Mouse (Mus musculus) stomach, embryonic 16.5 days (tissue): ENCODE measurements around the gene Ptger1. TPM values are rescaled to one million over a fixed set of nuclear protein-coding genes. Genes with fewer than 3 reads are reported as not detected.
A peak's percentile ranks its signal among the peaks of the same experiment; 100 is the strongest.

Source experiments
- ATAC-seq: fragments of 200-750 bp; cut with Nextera tagmentation; 2 replicates; pipeline ENCODE4 v1.8.0; 2017; ENCODE audit warnings: moderate number of reproducible peaks, moderate TSS enrichment; ENCODE audit not compliant: insufficient read depth, low FRiP score
- H3K27ac ChIP-seq: fragments of 300-500 bp; sonication (generic); 2 replicates; pipeline ENCODE4 v1.5.1; 2014; ENCODE audit warnings: low read length
- H3K27me3 ChIP-seq: fragments of 300-500 bp; sonication (generic); 2 replicates; pipeline ENCODE4 v1.6.1; 2014; ENCODE audit warnings: low read length, control low read depth, mixed read lengths; ENCODE audit not compliant: control insufficient read depth, insufficient read depth
- H3K36me3 ChIP-seq: fragments of 300-500 bp; sonication (generic); 2 replicates; pipeline ENCODE4 v1.6.1; 2014; ENCODE audit warnings: low read length; ENCODE audit not compliant: control insufficient read depth, insufficient read depth
- H3K4me1 ChIP-seq: fragments of 300-500 bp; sonication (generic); 2 replicates; pipeline ENCODE4 v1.6.1; 2014; ENCODE audit warnings: low read length, control low read depth, mixed read lengths; ENCODE audit not compliant: control insufficient read depth, insufficient read depth
- H3K4me2 ChIP-seq: fragments of 300-500 bp; sonication (generic); 2 replicates; pipeline ENCODE4 v1.6.1; 2014; ENCODE audit warnings: low read depth, low read length, mixed read lengths
- H3K4me3 ChIP-seq: fragments of 300-500 bp; sonication (generic); replicated peaks from 2 replicates; pipeline ENCODE4 v1.5.1; 2014; ENCODE audit warnings: mild to moderate bottlenecking, low read length
- H3K9ac ChIP-seq: fragments of 300-500 bp; sonication (generic); 2 replicates; pipeline ENCODE4 v1.6.1; 2014; ENCODE audit warnings: low read length
- H3K9me3 ChIP-seq: fragments of 300-500 bp; sonication (generic); replicated peaks from 2 replicates; pipeline ENCODE4 v1.6.1; 2016; ENCODE audit warnings: low read length, control low read depth; ENCODE audit not compliant: control insufficient read depth
- WGBS: fragments of 180-500 bp; shearing (Covaris S2); extraction: QIAGEN DNeasy Blood & Tissue Kit; methylation state at CpG from one replicate; pipeline ENCODE4 v1.1.7; 2014; 5-methylcytosine and 5-hydroxymethylcytosine counted together
- polyA plus RNA-seq: library from polyadenylated mRNA; unstranded; fragments of >200 nt; fragmentation: Nextera tagmentation; extraction: Ambion mirVana; gene quantifications from 2 replicates; pipeline ENCODE4 v1.2.1, GENCODE M21; 2015

Gene Ptger1
- polyA plus RNA-seq, 1 experiment from 2014 or later, result 5.7 TPM

DNA sequence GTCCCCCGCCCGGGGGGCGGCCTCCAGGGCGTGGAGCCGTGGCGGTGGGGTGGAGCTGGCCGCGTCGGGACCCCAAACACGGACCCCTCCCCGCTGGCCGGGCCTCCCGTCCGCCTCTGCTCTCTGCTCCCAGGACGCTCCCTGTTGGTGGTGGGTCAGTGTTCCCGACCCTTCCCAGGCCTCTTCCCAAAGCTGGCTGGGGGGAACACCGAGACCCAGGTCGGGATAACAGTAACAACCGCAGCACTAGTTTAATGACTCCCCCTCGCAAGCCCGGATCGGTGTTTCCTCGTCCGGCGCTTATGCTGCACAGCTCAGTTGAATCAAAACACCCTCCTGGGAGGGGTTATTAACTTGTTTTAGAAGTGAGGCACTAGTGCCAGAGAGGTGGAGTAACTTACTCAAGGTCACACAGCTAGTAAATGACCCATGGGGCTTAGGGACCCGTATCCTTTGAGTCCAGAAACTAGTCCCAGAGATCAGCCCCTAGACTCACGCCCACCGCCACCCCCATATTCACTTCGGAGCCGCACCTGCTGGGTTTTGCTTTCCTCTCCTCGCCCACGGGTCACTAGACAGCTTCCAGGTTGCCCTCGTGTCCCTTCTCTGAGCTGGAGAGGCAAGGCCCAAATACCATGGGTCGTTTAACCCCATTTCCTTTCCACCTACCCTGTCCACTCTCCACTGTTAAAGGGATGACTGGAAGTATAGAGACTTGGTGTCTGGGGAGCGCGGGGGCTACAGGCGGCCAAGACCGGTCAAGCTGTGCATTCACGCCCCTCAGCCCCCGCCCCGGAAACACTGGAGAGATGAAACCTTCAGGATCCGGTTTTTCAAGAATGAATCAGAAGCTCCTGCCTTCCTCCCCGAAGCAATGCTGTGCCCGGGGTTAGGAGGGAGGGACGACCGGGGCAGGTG is 13.5 kb upstream of the Ptger1 start:
- H3K27me3 ChIP-seq, result no peaks in the 10 kb centered on the region
- H3K27ac ChIP-seq, result peak overlapping the region; percentile 90
- WGBS, result under 1% methylated on average over 45 of the region's 46 CpGs
- no peaks in the 10 kb centered on the region for H3K9me3 ChIP-seq
- H3K4me2 ChIP-seq, result peak overlapping the region; percentile 83
- H3K4me1 ChIP-seq, result peaks cover 19% of the 10 kb centered on the region
- H3K9ac ChIP-seq, result peak overlapping the region; percentile 93
- peak; percentile 22; the same call in 1 of the 2 replicates for ATAC-seq
- H3K36me3 ChIP-seq, result no peaks in the 10 kb centered on the region
- peak overlapping the region; percentile 91 for H3K4me3 ChIP-seq

DNA sequence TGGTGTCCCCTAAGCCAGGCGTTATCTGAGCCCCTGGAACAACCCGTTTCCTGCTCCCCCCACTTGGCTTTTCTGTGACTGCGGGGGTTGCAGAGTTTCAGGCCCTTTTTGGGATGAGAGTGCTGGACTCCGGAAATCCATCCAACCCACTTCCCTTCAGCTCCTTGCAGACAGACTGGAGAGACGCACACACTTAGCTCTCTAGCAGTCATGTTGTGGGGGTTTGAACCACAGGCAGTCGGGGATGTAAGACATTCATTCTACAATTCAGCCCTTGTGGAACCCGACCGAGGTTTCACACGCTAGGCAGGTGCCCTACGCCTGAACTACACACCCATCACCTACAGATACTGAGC is 12.8 kb upstream of the Ptger1 start:
- ATAC-seq, result no peak
- H3K9ac ChIP-seq, result peak overlapping the region; percentile 93
- H3K36me3 ChIP-seq, result no peaks in the 10 kb centered on the region
- WGBS, result 29% methylated on average over 10 of the region's 10 CpGs
- H3K4me1 ChIP-seq, result peaks cover 19% of the 10 kb centered on the region
- no peaks in the 10 kb centered on the region for H3K9me3 ChIP-seq
- no peaks in the 10 kb centered on the region for H3K27me3 ChIP-seq
- H3K4me2 ChIP-seq, result peak overlapping the region; percentile 83
- H3K27ac ChIP-seq, result peak overlapping the region; percentile 90
- peak overlapping the region; percentile 91 for H3K4me3 ChIP-seq

DNA sequence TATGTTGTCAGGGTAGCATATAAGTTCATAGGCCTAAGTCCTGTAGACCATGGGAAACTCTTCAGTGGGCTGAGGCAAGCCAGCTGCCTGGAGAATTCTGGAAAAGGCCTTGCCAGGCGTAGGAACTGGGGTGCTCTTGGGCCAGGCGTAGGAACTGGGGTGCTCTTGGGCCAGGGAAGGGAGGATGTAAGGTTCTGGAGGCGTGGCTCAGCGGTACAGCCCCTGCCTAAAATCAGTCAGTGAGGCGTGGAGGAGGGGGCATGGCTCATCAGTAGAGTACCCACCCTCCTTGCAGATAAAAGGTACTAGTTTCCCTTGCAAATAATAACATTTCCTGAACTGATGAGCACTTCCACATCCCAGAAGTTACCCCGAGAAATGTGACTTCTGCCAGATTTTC is 11.8 kb upstream of the Ptger1 start:
- Histone ChIP-seq H3K27me3 (no peaks in the 10 kb centered on the region), H3K4me3 (no peak overlapping the region), H3K36me3 (no peaks in the 10 kb centered on the region), H3K9ac (no peak overlapping the region), H3K4me1 (peaks cover 21% of the 10 kb centered on the region), H3K27ac (no peak overlapping the region), H3K9me3 (no peaks in the 10 kb centered on the region), H3K4me2 (no peak overlapping the region)
- ATAC-seq, result no peak
- WGBS, result 94% methylated on average over 6 of the region's 6 CpGs

DNA sequence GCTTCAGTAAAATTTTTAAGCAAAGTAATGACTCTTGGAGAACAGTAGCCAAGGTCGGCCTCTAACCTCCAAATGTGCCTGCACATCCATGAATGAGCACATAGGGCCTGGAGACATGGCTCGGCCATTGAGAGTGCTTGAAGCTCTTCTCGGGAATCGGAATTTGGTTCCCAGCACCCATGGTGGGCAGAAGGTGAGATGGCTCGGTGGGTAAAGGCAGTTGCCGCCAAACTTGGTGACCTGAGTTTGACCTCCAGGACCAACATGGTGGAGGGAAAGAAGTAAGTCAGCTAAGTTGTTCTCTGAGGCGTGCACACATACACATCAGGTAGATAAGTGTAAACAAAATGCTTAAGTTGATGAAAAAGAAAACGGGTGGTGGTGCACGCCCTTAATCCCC is 10.4 kb upstream of the Ptger1 start:
- no peaks in the 10 kb centered on the region for H3K9me3 ChIP-seq
- H3K36me3 ChIP-seq, result no peaks in the 10 kb centered on the region
- H3K9ac ChIP-seq, result no peak overlapping the region
- H3K4me2 ChIP-seq, result no peak overlapping the region
- H3K4me1 ChIP-seq, result peaks cover 33% of the 10 kb centered on the region
- ATAC-seq, result no peak
- H3K27ac ChIP-seq, result no peak overlapping the region
- H3K27me3 ChIP-seq, result no peaks in the 10 kb centered on the region
- H3K4me3 ChIP-seq, result no peak overlapping the region
- 88% methylated on average over 9 of the region's 9 CpGs for WGBS

DNA sequence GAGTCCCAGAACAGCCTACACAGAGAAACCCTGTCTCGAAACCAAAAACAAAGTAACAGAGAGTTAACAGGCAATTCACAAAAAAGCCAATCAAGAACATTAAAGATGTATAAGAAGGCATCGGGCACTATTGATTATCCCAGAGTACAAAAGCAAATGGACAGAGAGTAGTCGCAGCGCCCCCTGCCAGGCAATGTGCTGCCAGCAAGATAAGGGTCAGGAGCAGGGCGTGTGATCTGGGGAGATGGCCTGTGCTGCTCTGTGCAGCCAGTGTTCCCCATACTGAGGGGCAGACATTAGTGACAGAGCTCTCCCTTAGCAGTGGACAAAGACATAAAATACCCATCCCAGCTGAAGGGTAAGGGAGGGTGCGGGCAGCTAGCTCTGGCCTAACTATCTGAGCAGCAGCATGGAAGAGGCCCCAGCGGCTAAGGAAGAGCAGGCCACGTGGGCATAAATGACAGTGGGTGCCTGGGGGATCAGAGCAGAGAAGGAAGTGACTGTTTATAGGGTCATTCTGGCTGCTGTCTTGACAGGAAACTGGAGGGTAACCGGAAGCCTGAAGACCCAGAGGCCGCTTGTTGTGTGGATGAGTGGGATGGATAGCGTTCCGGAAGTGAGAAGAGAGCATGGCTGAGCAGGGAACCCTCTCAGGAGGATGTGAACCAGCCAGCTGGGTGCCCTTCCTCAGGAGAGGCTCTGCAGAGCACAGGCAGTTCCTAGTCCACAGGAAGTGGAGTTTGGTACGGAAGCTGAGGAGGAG is 9.8 kb upstream of the Ptger1 start:
- H3K9ac ChIP-seq, result no peak overlapping the region
- 73% methylated on average over 13 of the region's 13 CpGs for WGBS
- ATAC-seq, result no peak
- no peak overlapping the region for H3K27ac ChIP-seq
- H3K9me3 ChIP-seq, result no peaks in the 10 kb centered on the region
- H3K4me2 ChIP-seq, result no peak overlapping the region
- peaks cover 39% of the 10 kb centered on the region for H3K4me1 ChIP-seq
- no peaks in the 10 kb centered on the region for H3K27me3 ChIP-seq
- no peaks in the 10 kb centered on the region for H3K36me3 ChIP-seq
- H3K4me3 ChIP-seq, result no peak overlapping the region

DNA sequence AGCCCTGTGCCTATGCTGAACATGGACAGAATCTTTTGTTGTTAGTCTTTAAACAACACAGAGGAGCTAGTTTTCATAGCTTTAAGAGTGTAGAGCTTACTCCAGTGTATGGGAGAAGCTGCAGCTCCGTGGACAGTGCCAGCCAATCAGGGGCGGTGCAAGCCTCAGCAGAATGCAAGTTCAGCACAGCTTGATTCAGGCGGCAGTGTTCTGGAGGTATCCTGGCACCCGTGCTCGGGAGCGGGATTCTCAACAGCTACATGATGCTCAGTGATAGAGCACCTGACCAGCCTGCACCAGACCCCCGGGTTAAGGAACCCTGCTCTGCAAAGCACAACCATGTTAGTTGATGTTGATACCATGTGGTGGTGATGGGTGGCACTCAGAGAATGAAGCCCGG is 5.9 kb upstream of the Ptger1 start:
- Histone ChIP-seq H3K36me3 (peaks cover 11% of the 10 kb centered on the region; the same call in 1 of the 2 replicates), H3K4me3 (peak overlapping the region; percentile 32; the same call in 1 of the 2 replicates), H3K27ac (peak overlapping the region; percentile 82), H3K9me3 (no peaks in the 10 kb centered on the region), H3K4me2 (peak overlapping the region; percentile 46), H3K9ac (peak overlapping the region; percentile 69), H3K4me1 (peaks cover 58% of the 10 kb centered on the region), H3K27me3 (no peaks in the 10 kb centered on the region)
- no peak for ATAC-seq
- 15% methylated on average over 8 of the region's 8 CpGs for WGBS

DNA sequence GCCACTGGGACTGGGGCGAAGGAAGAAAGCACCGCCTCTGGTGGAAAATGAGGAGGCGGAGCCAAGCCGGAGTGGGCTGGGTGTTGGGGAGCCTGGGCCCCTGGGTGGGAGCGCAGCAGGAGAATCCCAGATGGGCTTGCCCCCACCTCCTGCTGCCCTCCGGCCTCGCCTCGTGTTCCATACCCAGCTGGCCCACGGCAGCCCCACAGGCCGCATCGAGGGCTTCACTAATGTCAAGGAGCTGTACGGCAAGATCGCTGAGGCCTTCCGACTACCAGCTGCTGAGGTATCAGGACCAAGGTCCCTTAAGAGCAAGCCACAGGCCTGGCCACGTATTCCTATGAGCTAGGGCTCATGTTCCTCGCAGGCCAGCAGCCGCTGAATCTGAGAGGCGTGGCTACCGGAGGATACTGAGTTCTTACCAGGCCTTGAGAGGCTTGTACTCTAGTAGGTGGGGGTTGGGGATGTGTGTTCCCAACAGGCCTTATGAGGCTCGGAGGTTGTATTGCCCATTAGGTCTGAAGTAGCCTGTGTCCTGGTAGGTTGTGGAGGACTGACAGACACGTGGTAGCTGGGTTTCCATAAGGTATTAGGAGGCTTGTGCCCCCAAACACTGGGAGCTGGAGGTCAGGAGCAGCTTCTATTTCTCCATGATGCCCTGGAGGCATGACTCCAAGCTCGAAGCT is 5.3 kb upstream of the Ptger1 start:
- Histone ChIP-seq H3K4me3 (peak overlapping the region; percentile 32), H3K27ac (peak overlapping the region; percentile 82), H3K9ac (peak overlapping the region; percentile 69), H3K9me3 (no peaks in the 10 kb centered on the region), H3K36me3 (peaks cover 11% of the 10 kb centered on the region; the same call in 1 of the 2 replicates), H3K27me3 (no peaks in the 10 kb centered on the region), H3K4me2 (peak overlapping the region; percentile 46), H3K4me1 (peaks cover 64% of the 10 kb centered on the region)
- 15% methylated on average over 22 of the region's 22 CpGs for WGBS
- ATAC-seq, result peak; percentile 22

DNA sequence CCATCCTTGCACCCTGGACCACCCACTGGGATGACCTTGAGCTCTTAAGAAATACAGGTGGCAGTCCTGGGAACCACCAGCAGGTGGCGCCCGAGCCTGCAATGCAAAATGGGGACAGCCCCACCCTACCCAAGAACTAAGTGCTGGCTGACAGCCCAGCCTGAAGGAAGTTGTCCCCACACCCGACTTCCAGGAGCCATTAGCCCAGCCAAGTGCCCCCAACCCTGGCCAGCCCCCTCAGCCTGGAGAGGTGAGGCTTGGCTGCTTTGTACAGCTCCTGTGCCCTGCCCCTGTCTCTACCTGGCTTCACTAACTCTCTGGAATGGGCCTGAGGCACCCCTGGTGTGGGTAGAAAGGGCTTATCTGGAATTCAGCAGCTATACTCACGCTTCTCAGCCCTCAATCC is 4.1 kb upstream of the Ptger1 start:
- Histone ChIP-seq H3K27me3 (no peaks in the 10 kb centered on the region), H3K36me3 (peaks cover 11% of the 10 kb centered on the region; the same call in 1 of the 2 replicates), H3K27ac (peak overlapping the region; percentile 82), H3K4me2 (peak overlapping the region; percentile 46), H3K4me1 (peaks cover 68% of the 10 kb centered on the region), H3K4me3 (no peak overlapping the region), H3K9ac (peak overlapping the region; percentile 69), H3K9me3 (no peaks in the 10 kb centered on the region)
- 12% methylated on average over 4 of the region's 4 CpGs for WGBS
- ATAC-seq, result peak; percentile 37; the same call in 1 of the 2 replicates
